Comparison of ENCODE assay signal across 18 mouse cellular contexts in the genomic region with DNA sequence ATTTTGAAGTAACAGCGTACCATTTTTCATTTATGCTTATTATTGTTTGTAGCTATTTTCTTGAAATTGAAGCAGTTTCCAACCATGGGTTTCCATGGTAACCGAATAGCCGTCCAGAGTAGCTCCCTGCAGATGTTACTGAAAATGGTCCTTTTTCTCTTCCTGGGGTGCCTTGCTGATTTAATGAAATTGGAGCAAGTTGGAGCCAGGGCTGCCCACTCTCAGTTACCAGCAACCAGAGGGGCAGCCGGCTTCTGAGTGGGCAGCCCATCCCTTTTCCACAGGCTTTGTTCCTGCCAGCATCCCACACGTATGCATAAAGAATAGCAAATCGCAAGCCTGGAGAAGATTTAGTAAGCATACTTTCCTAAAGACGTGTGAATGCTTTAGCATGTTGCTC. TPM values are rescaled to one million over a fixed set of nuclear protein-coding genes. Genes with fewer than 3 reads are reported as not detected.
DNase-seq lines count a peak whose midpoint lies in the region; ATAC-seq and TF ChIP-seq lines count a peak whose summit lies in the region.
"Had no signal": no experiment of that assay in that cellular context is flagged by ENCODE, and none has a peak within 500 bp of the region (broad histone marks: within the 10 kb centered on the region; RNA-seq: fewer than 3 reads in every experiment).

No protein-coding gene starts in this region.

- no peak for DNase-seq in gastrocnemius, adult 2 months
- DNase-seq in gastrocnemius, postnatal 25 days, result no peak
- peak; percentile 82 for DNase-seq in right cerebral cortex, adult 18-20 months
- DNase-seq in right cerebral cortex, postnatal 14 days, result no peak
- DNase-seq in left cerebral cortex, adult 2 months (ENCODE audit: extremely low spot score in 1 of 2, low spot score in 2 of 2), result peak in 1 of 2 experiments; percentile 54
- peak; percentile 67 to 77 for DNase-seq in right cerebral cortex, postnatal 36 days (ENCODE audit: low spot score in 2 of 2)
- no peak for DNase-seq in urinary bladder, postnatal 25 days (ENCODE audit: low spot score)
- DNase-seq: cerebellum, adult 8-10 months had no signal

- ATAC-seq in activated CD4-positive, CD25-positive, alpha-beta regulatory T cell, adult 4 months, result no peak
- ATAC-seq: intestine, embryonic 16.5 days; lung, postnatal 0 days had no signal

- TF ChIP-seq CTCF in gastrocnemius, adult 2 months (IDR thresholded peaks at IDR 0.05), result no peak
- no peak for TF ChIP-seq CTCF in left cerebral cortex, adult 2 months (IDR thresholded peaks at IDR 0.05)

- peak overlapping the region; percentile 56 for H3K27ac ChIP-seq in gastrocnemius, adult 2 months
- peak overlapping the region; percentile 68 for H3K27ac ChIP-seq in left cerebral cortex, adult 2 months

- intact Hi-C loops in gastrocnemius, adult 2 months (cut with DNase I), result no loop called here
- intact Hi-C loops in left cerebral cortex, adult 2 months (cut with DNase I), result loop anchor here (1.0 to 2.0 kb wide), 2 partner anchors 44 to 75 kb away; partner anchors contain the start of gene Calm2

- no peak overlapping the region for H3K4me3 ChIP-seq in gastrocnemius, adult 2 months
- no peak overlapping the region for H3K4me3 ChIP-seq in left cerebral cortex, adult 2 months

RNA-seq across cellular contexts. Expression of gene Stpg4, which starts 55.4 kb away (rescaled TPM):
- not detected for total RNA-seq in gastrocnemius, adult 2 months (2021)
- not detected for total RNA-seq in gastrocnemius, postnatal 25 days (2021)
- total RNA-seq in left cerebral cortex, adult 2 months (2021), result not detected
- not detected for polyA plus RNA-seq in activated CD4-positive, CD25-positive, alpha-beta regulatory T cell, adult 4 months (2017; shearing (Covaris generic))
- total RNA-seq: granulocyte monocyte progenitor cell, adult 5-6 weeks; layer of hippocampus, postnatal 10 days; liver, adult 2 months; MEL had no signal
- polyA plus RNA-seq: heart, embryonic 16.5 days; intestine, embryonic 16.5 days; liver, adult 2 months; lung, postnatal 0 days; neural tube, embryonic 14.5 days; urinary bladder, adult 2 months had no signal

Comparison
In these comparisons a context has a peak if more than half of its experiments do, and no peak if none do; other contexts are left out.
1. DNase-seq: peak in right cerebral cortex, adult 18-20 months (single experiment) and right cerebral cortex, postnatal 36 days (2 of 2); none in gastrocnemius, adult 2 months (single experiment), gastrocnemius, postnatal 25 days (single experiment), right cerebral cortex, postnatal 14 days (single experiment) and urinary bladder, postnatal 25 days (single experiment).